Comparison of ENCODE assay signal across 14 mouse cellular contexts in the genomic region with DNA sequence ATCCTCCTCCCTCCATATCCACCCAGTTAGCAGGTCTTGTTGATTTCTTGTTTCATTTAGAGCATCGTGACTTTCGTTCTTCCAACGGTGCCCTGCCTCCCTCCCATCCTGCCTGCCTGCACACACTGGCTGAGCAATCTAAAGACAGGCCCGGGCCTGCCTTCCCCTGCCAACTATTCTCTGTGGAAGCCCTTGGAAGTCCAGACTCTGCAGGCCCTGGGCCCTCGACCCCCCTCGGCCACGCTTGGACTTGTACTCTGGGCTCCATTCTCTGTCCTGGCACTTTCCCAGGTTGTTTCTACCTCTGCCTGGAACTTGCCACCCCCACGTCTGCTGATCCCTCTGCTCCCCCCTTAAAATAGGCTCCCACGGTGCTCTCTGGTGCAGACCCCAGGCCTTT. TPM values are rescaled to one million over a fixed set of nuclear protein-coding genes. Genes with fewer than 3 reads are reported as not detected.
DNase-seq lines count a peak whose midpoint lies in the region; ATAC-seq and TF ChIP-seq lines count a peak whose summit lies in the region.
"Had no signal": no experiment of that assay in that cellular context is flagged by ENCODE, and none has a peak within 500 bp of the region (broad histone marks: within the 10 kb centered on the region; RNA-seq: fewer than 3 reads in every experiment).

No protein-coding gene starts in this region.

- peaks cover 63% of the 10 kb centered on the region for H3K4me1 ChIP-seq in heart, embryonic 11.5 days (ENCODE audit: control insufficient read depth, insufficient read depth, low read length)
- H3K4me1 ChIP-seq in lung, embryonic 16.5 days (replicated peaks; ENCODE audit: control insufficient read depth, insufficient read depth, low read length), result peaks cover 78% of the 10 kb centered on the region
- H3K4me1 ChIP-seq in lung, postnatal 0 days (ENCODE audit: insufficient read depth, low read depth, low read length), result peaks cover 49% of the 10 kb centered on the region
- H3K4me1 ChIP-seq in hindbrain, embryonic 14.5 days (replicated peaks; ENCODE audit: control insufficient read depth, insufficient read depth, low read length), result 0 out of 2 replicates have a peak, but pooled peaks cover 6% of the 10 kb centered on the region
- peaks cover 81% of the 10 kb centered on the region for H3K4me1 ChIP-seq in limb, embryonic 13.5 days

- 0 out of 2 replicates have a peak overlapping the region, but pooled peaks have one; percentile 34 for H3K9ac ChIP-seq in heart, embryonic 11.5 days (ENCODE audit: low read depth, low read length)
- peak overlapping the region; percentile 23; the same call in 1 of the 2 replicates for H3K9ac ChIP-seq in lung, embryonic 16.5 days (ENCODE audit: low read length)
- no peak overlapping the region for H3K9ac ChIP-seq in lung, postnatal 0 days (replicated peaks; ENCODE audit: low read depth)
- 0 out of 2 replicates have a peak overlapping the region, but pooled peaks have one; percentile 6 for H3K9ac ChIP-seq in hindbrain, embryonic 14.5 days
- H3K9ac ChIP-seq in limb, embryonic 13.5 days, result no peak overlapping the region; the same call in 1 of the 2 replicates
- H3K9ac ChIP-seq: neural tube, embryonic 12.5 days had no signal

- 0 out of 2 replicates have a peak, but pooled peaks cover 3% of the 10 kb centered on the region for H3K36me3 ChIP-seq in heart, embryonic 11.5 days (ENCODE audit: control insufficient read depth, insufficient read depth, low read length)
- no peaks in the 10 kb centered on the region for H3K36me3 ChIP-seq in lung, embryonic 16.5 days (ENCODE audit: control insufficient read depth, insufficient read depth, low read length)
- H3K36me3 ChIP-seq in lung, postnatal 0 days (ENCODE audit: insufficient read depth, low read length), result no peaks in the 10 kb centered on the region; the same call in 1 of the 2 replicates
- H3K36me3 ChIP-seq in hindbrain, embryonic 14.5 days (replicated peaks; ENCODE audit: control insufficient read depth, insufficient read depth), result no peaks in the 10 kb centered on the region
- 0 out of 2 replicates have a peak, but pooled peaks cover 4% of the 10 kb centered on the region for H3K36me3 ChIP-seq in limb, embryonic 13.5 days
- H3K36me3 ChIP-seq: neural tube, embryonic 12.5 days had no signal

- H3K27ac ChIP-seq in heart, embryonic 11.5 days (ENCODE audit: low read depth, low read length), result no peak overlapping the region
- peak overlapping the region; percentile 17; the same call in 1 of the 2 replicates for H3K27ac ChIP-seq in lung, embryonic 16.5 days (ENCODE audit: low read length)
- H3K27ac ChIP-seq in lung, postnatal 0 days (ENCODE audit: low read length), result no peak overlapping the region
- no peak overlapping the region for H3K27ac ChIP-seq in hindbrain, embryonic 14.5 days
- H3K27ac ChIP-seq in limb, embryonic 13.5 days, result peak overlapping the region; percentile 48; the same call in 1 of the 2 replicates
- H3K27ac ChIP-seq: kidney, postnatal 0 days; neural tube, embryonic 12.5 days had no signal

- H3K4me3 ChIP-seq in heart, embryonic 11.5 days (ENCODE audit: low read depth, low read length), result no peak overlapping the region
- no peak overlapping the region for H3K4me3 ChIP-seq in lung, embryonic 16.5 days (ENCODE audit: low read length)
- H3K4me3 ChIP-seq in lung, postnatal 0 days (ENCODE audit: low read depth, low read length), result no peak overlapping the region
- H3K4me3 ChIP-seq in hindbrain, embryonic 14.5 days (replicated peaks; ENCODE audit: low read length), result no peak overlapping the region
- no peak overlapping the region for H3K4me3 ChIP-seq in limb, embryonic 13.5 days
- H3K4me3 ChIP-seq: neural tube, embryonic 12.5 days had no signal

- H3K4me2 ChIP-seq in heart, embryonic 11.5 days, result no peak overlapping the region
- no peak overlapping the region for H3K4me2 ChIP-seq in lung, embryonic 16.5 days (ENCODE audit: low read depth, low read length)
- no peak overlapping the region for H3K4me2 ChIP-seq in lung, postnatal 0 days (replicated peaks; ENCODE audit: low read depth, low read length)
- no peak overlapping the region for H3K4me2 ChIP-seq in hindbrain, embryonic 14.5 days (replicated peaks)
- no peak overlapping the region; the same call in 1 of the 2 replicates for H3K4me2 ChIP-seq in limb, embryonic 13.5 days (replicated peaks)
- H3K4me2 ChIP-seq: neural tube, embryonic 12.5 days had no signal

- 82% methylated on average over 9 of the region's 9 CpGs for WGBS in heart, embryonic 11.5 days (ENCODE audit: insufficient replicate concordance)
- 73% methylated on average over 9 of the region's 9 CpGs for WGBS in lung, embryonic 16.5 days
- 72% methylated on average over 9 of the region's 9 CpGs for WGBS in lung, postnatal 0 days
- 73% methylated on average over 9 of the region's 9 CpGs for WGBS in hindbrain, embryonic 14.5 days
- WGBS in limb, embryonic 13.5 days, result 73% methylated on average over 9 of the region's 9 CpGs

- H3K27me3 ChIP-seq in heart, embryonic 11.5 days (ENCODE audit: control insufficient read depth, insufficient read depth, low read length), result no peaks in the 10 kb centered on the region
- no peaks in the 10 kb centered on the region for H3K27me3 ChIP-seq in lung, embryonic 16.5 days (ENCODE audit: control insufficient read depth, insufficient read depth, low read depth, low read length)
- no peaks in the 10 kb centered on the region for H3K27me3 ChIP-seq in lung, postnatal 0 days (replicated peaks; ENCODE audit: insufficient read depth, low read length)
- H3K27me3 ChIP-seq in hindbrain, embryonic 14.5 days (ENCODE audit: control insufficient read depth, insufficient read depth, low read length), result no peaks in the 10 kb centered on the region
- no peaks in the 10 kb centered on the region for H3K27me3 ChIP-seq in limb, embryonic 13.5 days
- H3K27me3 ChIP-seq: CH12.LX; neural tube, embryonic 12.5 days had no signal

- ATAC-seq in heart, embryonic 11.5 days (replicated peaks; ENCODE audit: insufficient number of reproducible peaks, low FRiP score, low TSS enrichment), result no peak
- no peak for ATAC-seq in lung, embryonic 16.5 days (ENCODE audit: low read depth)
- ATAC-seq in lung, postnatal 0 days, result no peak
- no peak for ATAC-seq in hindbrain, embryonic 14.5 days (ENCODE audit: low FRiP score)
- no peak for ATAC-seq in limb, embryonic 13.5 days (ENCODE audit: low FRiP score, low read depth)
- ATAC-seq in erythroblast, adult 5-6 weeks (replicated peaks; ENCODE audit: low FRiP score, poor library complexity, severe bottlenecking), result no peak

- TF ChIP-seq CTCF in lung, postnatal 0 days (IDR thresholded peaks at IDR 0.05), result no peak

- no peak for DNase-seq in heart, postnatal 4 days
- no peak for DNase-seq in lung, postnatal 0 days (ENCODE audit: low spot score)
- no peak for DNase-seq in hindbrain, embryonic 14.5 days (ENCODE audit: low spot score)
- DNase-seq in layer of hippocampus, adult 18-20 months (ENCODE audit: low spot score in 2 of 2), result no peak
- DNase-seq: embryo, embryonic 11 days had no signal

- no peaks in the 10 kb centered on the region for H3K9me3 ChIP-seq in heart, embryonic 11.5 days (replicated peaks; ENCODE audit: control insufficient read depth, low read length)
- H3K9me3 ChIP-seq in lung, embryonic 16.5 days (ENCODE audit: control insufficient read depth, low read length), result no peaks in the 10 kb centered on the region
- H3K9me3 ChIP-seq in lung, postnatal 0 days (ENCODE audit: low read length), result no peaks in the 10 kb centered on the region
- H3K9me3 ChIP-seq in hindbrain, embryonic 14.5 days (ENCODE audit: control insufficient read depth, low read length), result no peaks in the 10 kb centered on the region
- no peaks in the 10 kb centered on the region for H3K9me3 ChIP-seq in limb, embryonic 13.5 days
- H3K9me3 ChIP-seq: neural tube, embryonic 12.5 days had no signal

- TF ChIP-seq EP300 in lung, postnatal 0 days (IDR thresholded peaks at IDR 0.05), result no peak

RNA-seq across cellular contexts. Expression of a gene that starts 19.5 kb away (rescaled TPM):
- 11.7 and 14.4 TPM in 2 replicates for polyA plus RNA-seq in heart, embryonic 11.5 days (2014; fragmentation: Nextera tagmentation; extraction: Ambion mirVana)
- 10 to 100 TPM; 62.9 to 66.0 TPM for total RNA-seq in heart, postnatal 4 days (2021)
- 70.1 and 74.4 TPM in 2 replicates for polyA plus RNA-seq in lung, embryonic 16.5 days (2015; fragmentation: Nextera tagmentation; extraction: Ambion mirVana)
- 56.4 and 59.3 TPM in 2 replicates for polyA plus RNA-seq in lung, postnatal 0 days (2015; fragmentation: Nextera tagmentation; extraction: Ambion mirVana)
- 11.3 and 12.2 TPM in 2 replicates for polyA plus RNA-seq in hindbrain, embryonic 14.5 days (2014; fragmentation: Nextera tagmentation; extraction: Ambion mirVana)
- 46.9 and 54.0 TPM in 2 replicates for polyA plus RNA-seq in limb, embryonic 13.5 days (2015; fragmentation: Nextera tagmentation; extraction: Ambion mirVana)
- total RNA-seq in erythroblast, adult 5-6 weeks (2015; ENCODE audit: low replicate concordance), result 18.8 and 38.5 TPM in 2 replicates
- 14.8 and 57.5 TPM in 2 replicates for total RNA-seq in erythroblast, adult 5-6 weeks (2017; ENCODE audit: low replicate concordance)
- total RNA-seq in layer of hippocampus, adult 18-20 months (2021), result 10 to 100 TPM; 34.5 to 42.3 TPM

RNA-seq across cellular contexts. Expression of a gene that starts 33.3 kb away (rescaled TPM):
- polyA plus RNA-seq in heart, embryonic 11.5 days (2014; fragmentation: Nextera tagmentation; extraction: Ambion mirVana), result 1,182 and 1,275 TPM in 2 replicates
- total RNA-seq in heart, postnatal 4 days (2021), result 100 to 1,000 TPM; 852 to 919 TPM
- 1,507 and 1,565 TPM in 2 replicates for polyA plus RNA-seq in lung, embryonic 16.5 days (2015; fragmentation: Nextera tagmentation; extraction: Ambion mirVana)
- 937 and 987 TPM in 2 replicates for polyA plus RNA-seq in lung, postnatal 0 days (2015; fragmentation: Nextera tagmentation; extraction: Ambion mirVana)
- 952 and 1,000 TPM in 2 replicates for polyA plus RNA-seq in hindbrain, embryonic 14.5 days (2014; fragmentation: Nextera tagmentation; extraction: Ambion mirVana)
- polyA plus RNA-seq in limb, embryonic 13.5 days (2015; fragmentation: Nextera tagmentation; extraction: Ambion mirVana), result 1,446 and 1,459 TPM in 2 replicates
- total RNA-seq in erythroblast, adult 5-6 weeks (2015; ENCODE audit: low replicate concordance), result 681 and 822 TPM in 2 replicates
- 339 and 478 TPM in 2 replicates for total RNA-seq in erythroblast, adult 5-6 weeks (2017; ENCODE audit: low replicate concordance)
- total RNA-seq in layer of hippocampus, adult 18-20 months (2021), result 100 to 1,000 TPM; 210 to 218 TPM

RNA-seq across cellular contexts. Expression of a gene that starts 39.1 kb away (rescaled TPM):
- 29.7 and 33.5 TPM in 2 replicates for polyA plus RNA-seq in heart, embryonic 11.5 days (2014; fragmentation: Nextera tagmentation; extraction: Ambion mirVana)
- total RNA-seq in heart, postnatal 4 days (2021), result 10 to 100 TPM; 52.7 to 56.7 TPM
- 32.9 and 35.1 TPM in 2 replicates for polyA plus RNA-seq in lung, embryonic 16.5 days (2015; fragmentation: Nextera tagmentation; extraction: Ambion mirVana)
- polyA plus RNA-seq in lung, postnatal 0 days (2015; fragmentation: Nextera tagmentation; extraction: Ambion mirVana), result 13.1 and 14.5 TPM in 2 replicates
- 40.5 and 45.2 TPM in 2 replicates for polyA plus RNA-seq in hindbrain, embryonic 14.5 days (2014; fragmentation: Nextera tagmentation; extraction: Ambion mirVana)
- polyA plus RNA-seq in limb, embryonic 13.5 days (2015; fragmentation: Nextera tagmentation; extraction: Ambion mirVana), result 46.1 and 48.2 TPM in 2 replicates
- 9.4 and 10.9 TPM in 2 replicates for total RNA-seq in erythroblast, adult 5-6 weeks (2015; ENCODE audit: low replicate concordance)
- 14.2 and 21.3 TPM in 2 replicates for total RNA-seq in erythroblast, adult 5-6 weeks (2017; ENCODE audit: low replicate concordance)
- total RNA-seq in layer of hippocampus, adult 18-20 months (2021), result 10 to 100 TPM; 64.0 to 68.7 TPM

RNA-seq across cellular contexts. Expression of a gene that starts 41.4 kb away (rescaled TPM):
- polyA plus RNA-seq in heart, embryonic 11.5 days (2014; fragmentation: Nextera tagmentation; extraction: Ambion mirVana), result 15.8 and 19.2 TPM in 2 replicates
- 10 to 100 TPM; 10.5 to 12.7 TPM for total RNA-seq in heart, postnatal 4 days (2021)
- polyA plus RNA-seq in lung, embryonic 16.5 days (2015; fragmentation: Nextera tagmentation; extraction: Ambion mirVana), result 28.1 and 31.4 TPM in 2 replicates
- polyA plus RNA-seq in lung, postnatal 0 days (2015; fragmentation: Nextera tagmentation; extraction: Ambion mirVana), result 15.7 and 18.0 TPM in 2 replicates
- 19.1 and 20.3 TPM in 2 replicates for polyA plus RNA-seq in hindbrain, embryonic 14.5 days (2014; fragmentation: Nextera tagmentation; extraction: Ambion mirVana)
- polyA plus RNA-seq in limb, embryonic 13.5 days (2015; fragmentation: Nextera tagmentation; extraction: Ambion mirVana), result 25.8 and 27.5 TPM in 2 replicates
- 3.1 and 5.9 TPM in 2 replicates for total RNA-seq in erythroblast, adult 5-6 weeks (2015; ENCODE audit: low replicate concordance)
- total RNA-seq in erythroblast, adult 5-6 weeks (2017; ENCODE audit: low replicate concordance), result 0.60 and 2.0 TPM in 2 replicates
- total RNA-seq in layer of hippocampus, adult 18-20 months (2021), result 10 to 100 TPM; 27.9 to 35.7 TPM

RNA-seq across cellular contexts. Expression of a gene that starts 59.9 kb away (rescaled TPM):
- polyA plus RNA-seq in heart, embryonic 11.5 days (2014; fragmentation: Nextera tagmentation; extraction: Ambion mirVana), result 1.0 and 1.2 TPM in 2 replicates
- total RNA-seq in heart, postnatal 4 days (2021), result not detected
- 9.7 and 9.8 TPM in 2 replicates for polyA plus RNA-seq in lung, embryonic 16.5 days (2015; fragmentation: Nextera tagmentation; extraction: Ambion mirVana)
- 70.5 and 71.7 TPM in 2 replicates for polyA plus RNA-seq in lung, postnatal 0 days (2015; fragmentation: Nextera tagmentation; extraction: Ambion mirVana)
- polyA plus RNA-seq in hindbrain, embryonic 14.5 days (2014; fragmentation: Nextera tagmentation; extraction: Ambion mirVana), result 0.67 TPM in 1 of 2 replicates, not detected in the other
- polyA plus RNA-seq in limb, embryonic 13.5 days (2015; fragmentation: Nextera tagmentation; extraction: Ambion mirVana), result not detected in 2 replicates
- not detected in 2 replicates for total RNA-seq in erythroblast, adult 5-6 weeks (2015; ENCODE audit: low replicate concordance)
- total RNA-seq in erythroblast, adult 5-6 weeks (2017; ENCODE audit: low replicate concordance), result not detected in 2 replicates
- not detected for total RNA-seq in layer of hippocampus, adult 18-20 months (2021)
- total RNA-seq: CH12.LX; left cerebral cortex, postnatal 25 days; megakaryocyte, adult 5-6 weeks had no signal
- polyA plus RNA-seq: neural tube, embryonic 12.5 days had no signal

Comparison
In these comparisons a context has a peak if more than half of its experiments do, and no peak if none do; other contexts are left out.
1. H3K27ac ChIP-seq: peak in lung, embryonic 16.5 days (single experiment) and limb, embryonic 13.5 days (single experiment); none in heart, embryonic 11.5 days (single experiment), lung, postnatal 0 days (single experiment) and hindbrain, embryonic 14.5 days (single experiment).
2. H3K9ac ChIP-seq: peak in heart, embryonic 11.5 days (single experiment), lung, embryonic 16.5 days (single experiment) and hindbrain, embryonic 14.5 days (single experiment); none in lung, postnatal 0 days (single experiment) and limb, embryonic 13.5 days (single experiment).